Mouse (Mus musculus): ENCODE measurements at regions not wholly inside any gene's neighbourhood (a gene's known extent, or its start where the extent isn't known, plus 50 kb on each side); places are given as distances from the start of the nearest gene placed in this dataset.

DNA sequence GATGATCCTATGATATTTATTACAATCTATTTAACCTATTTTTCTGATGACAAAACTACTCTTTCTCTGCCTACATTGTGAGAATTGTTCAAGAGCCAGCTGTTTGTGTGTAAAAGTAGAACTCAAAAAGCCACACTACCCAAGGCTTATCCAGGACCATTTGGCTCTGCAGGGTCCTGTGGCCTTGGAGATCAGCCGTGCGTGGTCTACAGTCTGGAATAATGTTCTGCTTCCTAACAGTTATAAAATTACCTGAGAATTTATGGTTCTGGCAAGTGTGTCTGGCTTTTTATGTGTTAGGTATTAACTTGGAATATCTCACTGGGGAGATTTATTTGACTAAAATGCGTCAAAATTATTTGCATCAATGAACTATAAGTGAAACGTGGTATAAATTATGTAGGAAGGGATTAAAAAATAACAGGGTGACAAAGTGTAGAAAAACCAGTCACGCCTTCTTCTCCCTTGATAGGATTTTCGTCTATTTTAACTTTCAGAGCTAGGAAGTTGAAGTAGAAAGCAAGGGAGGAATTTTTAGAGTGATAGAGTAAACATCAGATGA lies 1789.0 kb upstream of the Gm7489 start:
- TF ChIP-seq USF1 (IDR thresholded peaks at IDR 0.05; ENCODE audit: low read depth) (no peak), MYOD1 (IDR thresholded peaks at IDR 0.05; ENCODE audit: control insufficient read depth, insufficient read length, low read depth) (no peak), CTCF (IDR thresholded peaks at IDR 0.05; ENCODE audit: control insufficient read depth, insufficient read depth, insufficient read length) (no peak), MYOG (IDR thresholded peaks at IDR 0.05; ENCODE audit: control insufficient read depth, extremely low read depth, insufficient read length) (no peak), MAX (IDR thresholded peaks at IDR 0.05) (no peak), FOSL1 (IDR thresholded peaks at IDR 0.05; ENCODE audit: insufficient read depth, low read length, poor library complexity, severe bottlenecking) (no peak)

Measured in C2C12 (cell line).